Mouse (Mus musculus): ENCODE measurements around the gene Rnase10. TPM values are rescaled to one million over a fixed set of nuclear protein-coding genes. Genes with fewer than 3 reads are reported as not detected.
"Not testable (repeated sequence)": the region's sequence is repeated elsewhere in the genome, so short reads cannot be mapped to it uniquely, and the experiment has no call there.

Rnase10 gene
- not detected in 2 replicates for polyA plus RNA-seq (2015; fragmentation: Nextera tagmentation; extraction: Ambion mirVana)

DNA sequence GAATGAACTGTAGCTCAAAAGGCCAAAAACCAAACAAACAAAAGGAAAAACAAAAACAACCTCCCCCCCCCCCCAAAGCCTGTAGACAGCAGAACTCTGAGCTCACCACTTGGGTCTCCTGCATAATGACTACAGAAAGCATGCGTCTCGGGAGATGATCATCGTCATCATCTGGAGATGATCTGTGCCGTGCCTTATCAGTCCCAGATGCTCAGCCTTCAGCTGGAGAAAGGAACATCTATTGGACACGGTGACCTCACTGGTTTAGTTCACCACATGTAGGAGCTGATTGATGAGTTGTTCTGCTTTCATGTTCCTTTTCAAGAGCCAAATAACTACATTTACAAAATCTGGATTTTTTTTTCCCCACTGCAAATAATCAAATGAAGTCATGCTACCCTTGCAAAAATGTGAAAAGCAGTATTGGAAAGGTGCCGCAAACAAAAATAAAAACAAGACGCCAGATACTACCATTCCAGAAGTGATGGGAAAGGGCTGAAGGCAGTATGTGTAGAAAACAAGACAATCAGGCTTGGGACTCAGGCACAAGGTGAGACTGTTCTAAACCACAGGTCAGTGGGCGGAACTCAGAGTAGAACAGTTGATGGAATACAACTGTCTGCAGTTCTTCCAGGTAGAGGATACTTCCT lies at the start of gene Rnase10:
Rnase10 (plus strand) TSS at position 600 of the 650 bp plus-strand sequence.
- ATAC-seq (ENCODE audit: low read depth), result no peak
- no peaks in the 10 kb centered on the region for H3K9me3 ChIP-seq
- WGBS, result 84% methylated on average over 8 of the region's 8 CpGs
- H3K27ac ChIP-seq (replicated peaks), result no peak within 1 kb of the TSS
- H3K4me1 ChIP-seq (replicated peaks), result no peaks in the 10 kb centered on the region
- no peak within 1 kb of the TSS for H3K4me2 ChIP-seq
- no peaks in the 10 kb centered on the region for H3K27me3 ChIP-seq
- H3K9ac ChIP-seq, result no peak within 1 kb of the TSS
- H3K36me3 ChIP-seq, result no peaks in the 10 kb centered on the region
- H3K4me3 ChIP-seq, result no peak within 1 kb of the TSS

DNA sequence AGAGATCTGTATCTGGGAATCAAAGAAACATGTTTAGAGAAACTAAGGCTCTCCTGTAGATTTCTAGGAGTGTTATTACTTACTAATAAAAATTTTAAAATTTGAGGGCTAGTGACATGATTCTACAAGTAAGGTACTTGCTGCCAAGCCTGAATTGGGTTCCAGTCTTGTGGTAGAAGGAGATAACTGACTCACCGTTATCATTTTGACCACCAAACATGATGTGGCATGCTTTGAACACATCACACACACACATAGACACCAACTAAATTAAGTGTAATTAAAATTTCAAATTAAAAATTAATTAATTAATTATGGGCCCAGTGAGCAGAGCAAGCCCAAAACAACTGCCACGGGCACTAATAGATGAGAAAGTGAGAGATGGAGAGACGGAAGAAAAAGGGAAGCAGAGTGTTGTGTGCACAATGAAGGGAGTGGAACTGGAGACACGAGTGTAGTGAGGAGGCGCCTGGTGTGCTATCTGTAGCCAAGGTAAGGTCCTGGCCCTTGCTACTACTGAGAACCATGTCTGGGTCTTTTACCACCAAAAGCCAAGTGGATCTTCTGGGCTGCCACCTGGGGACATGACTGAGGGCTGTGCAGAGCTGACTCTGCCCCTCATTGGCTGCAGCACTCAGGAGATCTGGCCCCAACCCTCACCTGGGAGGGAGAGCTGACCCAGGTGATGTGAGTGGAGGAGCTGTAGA lies 49.1 kb upstream of the Rnase10 start:
- 94% methylated on average over 5 of the region's 5 CpGs for WGBS
- not testable (repeated sequence) for H3K27me3 ChIP-seq; H3K4me2 ChIP-seq; H3K27ac ChIP-seq (replicated peaks); H3K9me3 ChIP-seq; H3K36me3 ChIP-seq; H3K4me1 ChIP-seq (replicated peaks); ATAC-seq (ENCODE audit: low read depth); H3K9ac ChIP-seq; H3K4me3 ChIP-seq

DNA sequence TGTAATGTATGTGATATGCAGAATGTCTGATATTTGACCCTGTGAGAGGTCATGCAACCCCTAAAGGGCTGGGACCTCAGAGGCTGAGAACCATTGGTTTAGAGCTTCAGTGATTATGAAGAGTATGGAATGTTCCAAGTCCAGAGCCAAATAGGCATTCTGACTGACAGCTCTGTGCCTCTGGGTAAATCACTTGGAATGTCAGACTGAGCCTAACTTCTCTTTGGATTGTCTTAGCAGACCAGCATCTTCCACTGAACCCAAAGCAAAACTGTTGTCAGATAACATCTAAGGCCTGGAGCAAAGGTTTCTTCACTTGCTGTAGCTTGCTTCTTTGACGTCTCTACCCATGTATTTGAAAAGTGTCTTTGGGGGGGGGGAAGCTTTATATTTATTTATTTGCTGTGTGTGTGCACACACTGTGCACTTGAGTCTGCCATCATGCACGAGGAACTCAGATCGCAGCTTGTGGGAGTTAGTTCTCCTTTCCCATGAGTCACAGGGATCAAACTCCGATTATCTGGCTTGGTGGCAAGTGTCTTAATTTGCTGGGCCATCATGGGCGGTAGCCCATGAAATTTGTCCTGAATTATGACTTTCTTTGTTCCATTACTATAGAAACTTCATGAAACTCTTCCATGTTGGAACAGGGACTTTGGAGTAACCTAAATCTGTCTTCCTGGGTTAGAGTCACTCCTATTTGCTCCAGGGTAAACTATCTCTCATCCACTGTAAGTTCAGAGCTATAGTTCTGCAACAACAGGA lies 39.2 kb upstream of the Rnase10 start:
- Histone ChIP-seq H3K27me3 (no peaks in the 10 kb centered on the region), H3K4me2 (no peak overlapping the region), H3K9ac (no peak overlapping the region), H3K9me3 (no peaks in the 10 kb centered on the region), H3K4me1 (replicated peaks) (peaks cover 16% of the 10 kb centered on the region), H3K27ac (replicated peaks) (no peak overlapping the region), H3K4me3 (no peak overlapping the region), H3K36me3 (no peaks in the 10 kb centered on the region)
- 63% methylated on average over 5 of the region's 5 CpGs for WGBS
- ATAC-seq (ENCODE audit: low read depth), result no peak

DNA sequence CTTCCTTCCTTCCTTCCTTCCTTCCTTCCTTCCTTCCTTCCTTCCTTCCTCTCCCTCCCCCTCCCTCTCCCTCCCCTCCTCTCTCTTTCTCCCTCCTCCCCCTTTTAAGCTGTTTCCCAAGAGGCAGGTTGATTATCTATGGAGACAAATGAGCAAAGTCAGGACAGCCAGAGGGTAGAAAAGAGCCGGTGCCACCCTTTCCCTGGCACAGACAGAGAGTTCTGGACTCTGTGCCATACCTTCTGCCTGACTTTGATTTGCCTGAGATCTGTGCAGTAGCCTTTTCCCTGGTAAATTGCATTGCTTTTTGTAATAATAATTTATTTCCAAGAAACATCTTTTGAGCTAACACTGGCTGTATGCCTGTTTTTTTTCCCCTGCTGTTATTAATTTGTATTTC lies 38.5 kb upstream of the Rnase10 start:
- 7% methylated on average over 1 of the region's 1 CpGs for WGBS
- Histone ChIP-seq H3K4me2 (peak overlapping the region; percentile 18; the same call in 1 of the 2 replicates), H3K36me3 (no peaks in the 10 kb centered on the region), H3K27ac (replicated peaks) (no peak overlapping the region), H3K27me3 (no peaks in the 10 kb centered on the region), H3K4me1 (replicated peaks) (peaks cover 16% of the 10 kb centered on the region), H3K4me3 (no peak overlapping the region), H3K9me3 (no peaks in the 10 kb centered on the region), H3K9ac (no peak overlapping the region)
- ATAC-seq (ENCODE audit: low read depth), result no peak

DNA sequence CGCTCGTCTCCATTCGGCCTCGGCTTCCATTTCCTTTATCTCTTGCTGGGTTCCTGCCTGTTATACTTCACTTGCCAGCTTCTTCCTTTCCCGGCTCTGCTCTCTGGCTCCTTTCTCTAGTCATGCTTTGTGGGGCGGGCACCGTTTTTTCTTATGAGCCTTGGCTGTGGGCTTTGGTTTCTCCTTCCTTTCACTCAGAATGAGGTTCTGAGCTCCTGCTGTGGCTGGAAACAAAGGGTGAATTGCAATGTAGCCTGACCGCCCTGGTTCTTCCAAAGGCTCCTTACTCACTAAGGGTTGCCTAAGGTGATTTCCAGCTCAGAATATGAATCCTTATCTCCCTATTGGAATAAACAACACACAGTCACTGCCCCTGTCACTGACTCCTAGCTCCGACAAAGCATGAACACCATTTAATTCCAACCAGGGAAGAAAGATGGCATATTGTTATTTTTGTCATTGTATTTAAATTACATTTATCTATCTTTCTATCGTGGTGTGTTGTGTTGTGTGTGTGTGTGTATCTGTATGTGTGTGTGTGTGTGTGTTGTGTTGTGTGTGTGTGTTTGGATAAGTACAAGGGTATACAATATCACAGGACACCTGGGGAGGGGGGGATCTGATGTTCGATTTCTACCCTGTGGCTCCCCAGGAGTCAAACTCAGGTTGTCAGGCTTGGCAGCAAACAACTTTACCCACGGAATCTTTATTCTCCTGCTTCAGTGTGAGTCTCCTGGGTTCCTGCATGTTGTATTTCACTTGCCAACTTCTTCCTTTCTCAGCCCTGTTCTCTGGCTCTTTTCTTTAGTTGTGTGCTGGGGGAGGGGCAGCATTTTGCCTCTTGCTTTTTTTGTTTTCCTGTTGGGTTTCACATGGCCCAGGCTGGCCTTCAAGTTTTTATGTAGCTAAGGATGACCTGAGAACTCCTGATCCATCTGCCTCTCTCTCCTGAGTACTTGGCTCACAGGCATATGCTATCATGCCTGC lies 37.7 kb upstream of the Rnase10 start:
- Histone ChIP-seq H3K27ac (replicated peaks) (no peak overlapping the region), H3K4me1 (replicated peaks) (peaks cover 16% of the 10 kb centered on the region), H3K9ac (no peak overlapping the region), H3K4me3 (no peak overlapping the region), H3K9me3 (no peaks in the 10 kb centered on the region), H3K36me3 (no peaks in the 10 kb centered on the region), H3K27me3 (no peaks in the 10 kb centered on the region), H3K4me2 (peak overlapping the region; percentile 18; the same call in 1 of the 2 replicates)
- ATAC-seq (ENCODE audit: low read depth), result peak; percentile 61; the same call in 1 of the 2 replicates
- WGBS, result 16% methylated on average over 12 of the region's 12 CpGs

DNA sequence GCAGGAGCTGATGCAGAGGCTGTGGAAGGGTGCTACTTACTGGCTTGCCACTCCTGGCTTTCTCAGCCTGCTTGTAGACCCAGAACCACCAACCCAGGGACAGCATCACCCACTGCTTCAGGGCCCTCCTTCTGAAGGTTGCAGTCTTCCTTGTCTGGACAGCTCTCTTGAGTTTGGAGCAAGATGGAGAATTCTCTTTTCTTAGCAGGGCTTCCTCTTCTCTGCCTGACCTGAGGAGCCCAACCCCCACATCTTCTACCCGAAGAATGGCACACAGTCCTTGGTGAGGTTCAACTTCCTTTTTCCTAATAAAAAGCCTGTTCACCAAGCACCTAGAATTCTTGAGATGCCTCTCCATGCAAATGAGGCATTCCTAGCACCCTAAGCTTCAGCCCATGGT lies 36.7 kb upstream of the Rnase10 start:
- H3K27me3 ChIP-seq, result no peaks in the 10 kb centered on the region
- H3K9me3 ChIP-seq, result no peaks in the 10 kb centered on the region
- ATAC-seq (ENCODE audit: low read depth), result no peak
- no peak overlapping the region for H3K4me2 ChIP-seq
- peaks cover 16% of the 10 kb centered on the region for H3K4me1 ChIP-seq (replicated peaks)
- no peak overlapping the region for H3K27ac ChIP-seq (replicated peaks)
- WGBS, result 70% methylated on average over 1 of the region's 1 CpGs
- no peak overlapping the region for H3K9ac ChIP-seq
- no peak overlapping the region for H3K4me3 ChIP-seq
- H3K36me3 ChIP-seq, result no peaks in the 10 kb centered on the region

DNA sequence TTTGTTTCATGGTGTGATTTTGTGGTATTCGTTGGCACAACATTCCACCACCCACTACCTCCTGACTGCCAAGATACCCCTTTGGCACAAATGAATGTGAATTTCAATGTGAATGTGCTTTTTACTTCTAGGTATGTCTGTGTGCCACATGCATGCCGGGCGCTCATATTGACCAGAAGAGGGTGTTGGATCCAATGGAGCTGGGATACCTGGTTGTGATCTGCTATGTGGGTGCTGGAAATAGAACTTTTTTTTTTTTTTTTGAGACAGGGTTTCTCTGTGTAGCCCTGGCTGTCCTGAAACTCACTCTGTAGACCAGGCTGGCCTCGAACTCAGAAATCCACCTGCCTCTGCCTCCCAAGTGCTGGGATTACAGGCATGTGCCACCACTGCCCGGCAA lies 34.5 kb upstream of the Rnase10 start:
- WGBS, result 96% methylated on average over 5 of the region's 5 CpGs
- not testable (repeated sequence) for H3K27ac ChIP-seq (replicated peaks); H3K9me3 ChIP-seq; H3K4me2 ChIP-seq; H3K36me3 ChIP-seq; H3K9ac ChIP-seq; ATAC-seq (ENCODE audit: low read depth); H3K27me3 ChIP-seq; H3K4me3 ChIP-seq
- H3K4me1 ChIP-seq (replicated peaks), result peaks cover 23% of the 10 kb centered on the region

DNA sequence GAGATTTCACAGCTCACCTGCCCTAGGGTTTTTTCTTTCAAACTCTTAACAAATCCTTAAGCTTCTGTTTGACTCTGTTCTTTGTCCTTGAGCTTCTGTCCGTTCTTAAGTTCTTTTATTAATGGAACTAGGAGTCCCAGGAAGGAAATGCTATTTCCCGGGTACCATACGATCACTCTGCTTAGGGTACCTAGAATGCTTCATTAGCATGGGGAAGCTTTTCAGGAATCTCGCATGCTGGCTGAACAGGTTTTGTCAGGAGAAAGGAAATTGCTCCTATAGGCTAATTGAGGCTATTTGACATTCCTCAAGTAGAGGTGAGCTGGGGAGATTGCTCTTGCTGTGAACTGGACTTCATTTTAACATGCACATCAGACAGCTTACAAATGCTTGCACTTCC lies 33.9 kb upstream of the Rnase10 start:
- H3K9me3 ChIP-seq, result no peaks in the 10 kb centered on the region
- no peak for ATAC-seq (ENCODE audit: low read depth)
- H3K36me3 ChIP-seq, result no peaks in the 10 kb centered on the region

DNA sequence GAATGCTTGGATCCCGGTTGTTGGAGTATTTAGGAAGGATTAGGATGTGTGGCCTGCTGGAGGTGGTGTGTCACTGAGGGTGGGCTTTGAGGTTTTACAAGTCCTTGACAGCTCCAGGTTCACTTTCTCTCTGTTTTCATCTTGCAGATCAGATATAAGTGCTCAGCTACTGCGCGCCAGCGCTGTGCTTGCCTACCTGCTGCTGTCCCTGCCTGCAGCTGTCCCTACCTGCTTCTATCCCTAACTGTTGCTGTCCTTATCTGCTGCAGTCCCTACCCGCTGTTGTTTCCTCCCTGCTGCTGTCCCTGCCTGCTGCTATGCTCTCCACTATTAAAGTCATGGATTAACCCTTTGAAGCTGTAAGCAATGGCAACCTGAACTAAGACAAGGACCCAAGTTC lies 32.5 kb upstream of the Rnase10 start:
- Histone ChIP-seq H3K4me1 (replicated peaks) (peaks cover 9% of the 10 kb centered on the region), H3K4me3 (no peak overlapping the region), H3K9ac (no peak overlapping the region), H3K27ac (replicated peaks) (no peak overlapping the region), H3K9me3 (no peaks in the 10 kb centered on the region), H3K36me3 (no peaks in the 10 kb centered on the region), H3K4me2 (no peak overlapping the region), H3K27me3 (no peaks in the 10 kb centered on the region)
- no peak for ATAC-seq (ENCODE audit: low read depth)
- 63% methylated on average over 5 of the region's 5 CpGs for WGBS

More for the DNA sequence above, 33.9 kb upstream of the Rnase10 start:
- 50% methylated on average over 4 of the region's 4 CpGs for WGBS
- Histone ChIP-seq H3K9ac (no peak overlapping the region), H3K27me3 (no peaks in the 10 kb centered on the region), H3K27ac (replicated peaks) (no peak overlapping the region), H3K4me3 (no peak overlapping the region), H3K4me1 (replicated peaks) (peaks cover 20% of the 10 kb centered on the region), H3K4me2 (no peak overlapping the region)

DNA sequence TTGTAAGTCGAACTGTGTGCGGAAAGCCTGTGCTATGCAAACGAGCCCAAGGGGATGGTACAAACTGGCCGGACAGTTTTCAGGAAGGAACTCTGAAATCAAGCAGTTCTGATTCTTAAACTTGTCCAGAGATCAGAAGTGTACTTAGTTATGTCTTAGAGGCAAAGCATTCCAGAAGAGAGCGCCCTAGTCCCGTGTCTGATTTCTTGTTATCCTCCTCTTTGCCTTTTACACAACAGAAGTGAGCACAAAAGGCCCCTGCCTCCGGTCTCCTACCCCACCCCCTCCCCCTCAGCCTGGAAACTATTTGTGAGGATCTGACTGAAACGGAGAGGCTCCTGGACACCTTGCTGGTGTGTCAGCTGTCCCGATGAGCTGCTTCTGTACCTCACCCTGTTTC lies 30.9 kb upstream of the Rnase10 start:
- H3K9me3 ChIP-seq, result no peaks in the 10 kb centered on the region
- peak overlapping the region; percentile 17; the same call in 1 of the 2 replicates for H3K4me2 ChIP-seq
- H3K9ac ChIP-seq, result no peak overlapping the region
- H3K4me1 ChIP-seq (replicated peaks), result peaks cover 7% of the 10 kb centered on the region; the same call in 1 of the 2 replicates
- no peak for ATAC-seq (ENCODE audit: low read depth)
- no peak overlapping the region for H3K4me3 ChIP-seq
- WGBS, result 20% methylated on average over 9 of the region's 9 CpGs
- H3K27ac ChIP-seq (replicated peaks), result no peak overlapping the region
- H3K27me3 ChIP-seq, result no peaks in the 10 kb centered on the region
- H3K36me3 ChIP-seq, result no peaks in the 10 kb centered on the region

DNA sequence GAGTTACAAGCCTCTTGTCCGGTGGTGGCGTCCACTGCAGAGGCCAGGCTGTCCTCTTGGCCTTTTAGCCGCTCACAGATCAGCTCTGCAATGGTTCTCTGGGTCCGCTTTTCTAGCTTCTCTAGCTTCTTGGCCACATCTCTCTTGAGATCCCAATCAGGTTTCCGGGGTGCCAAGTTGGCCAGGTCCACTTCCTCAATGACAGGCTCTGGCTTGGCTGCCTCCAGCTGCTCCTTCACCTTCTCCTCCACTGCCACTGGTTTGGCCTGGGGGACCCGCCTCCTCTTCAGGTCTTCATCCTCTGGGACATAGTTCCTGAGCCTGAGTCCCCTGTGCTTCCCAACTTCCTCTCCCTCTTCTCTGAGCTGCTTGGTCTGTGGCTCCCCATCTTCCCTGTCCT lies 29.1 kb upstream of the Rnase10 start:
- not testable (repeated sequence) for H3K4me2 ChIP-seq; H3K4me1 ChIP-seq (replicated peaks); H3K27ac ChIP-seq (replicated peaks); H3K9me3 ChIP-seq; ATAC-seq (ENCODE audit: low read depth); H3K9ac ChIP-seq; H3K4me3 ChIP-seq; H3K27me3 ChIP-seq; H3K36me3 ChIP-seq
- WGBS, result 92% methylated on average over 6 of the region's 6 CpGs

Measured in neural tube, embryonic 13.5 days (tissue).